Mouse (Mus musculus) left cerebral cortex, postnatal 14 days (tissue): ENCODE measurements around the gene 4930451I11Rik. TPM values are rescaled to one million over a fixed set of nuclear protein-coding genes. Genes with fewer than 3 reads are reported as not detected.

Experiments
- DNase-seq, 2 experiments: peaks; one replicate each; pipeline ENCODE4 v3.0.0; 2021 to 2022; ENCODE audit warnings: low spot score in 2 of 2, mixed read lengths in 1 of 2
- intact Hi-C: fragments of 180-260 bp; cut with DNase I; formaldehyde crosslinking; loops from one replicate; pipeline ENCODE4 v1.15.1; 2025
- long read RNA-seq, 2 experiments: library from polyadenylated mRNA; stranded (forward); transcript quantifications; one replicate each; pipeline ENCODE4 v2.0.0; 2021
- total RNA-seq, 2 experiments: library from RNA; stranded (reverse); gene quantifications; 2 replicates each; pipeline ENCODE4 v1.2.3; 2021

4930451I11Rik gene
- total RNA-seq: not detected
- long read RNA-seq, experiment 1: 0 reads
- long read RNA-seq, experiment 2, partial matches to known transcripts: 0 of 1 reads
- long read RNA-seq, experiment 2, other reads (novel, unspliced or antisense): 1 of 1 reads

DNA sequence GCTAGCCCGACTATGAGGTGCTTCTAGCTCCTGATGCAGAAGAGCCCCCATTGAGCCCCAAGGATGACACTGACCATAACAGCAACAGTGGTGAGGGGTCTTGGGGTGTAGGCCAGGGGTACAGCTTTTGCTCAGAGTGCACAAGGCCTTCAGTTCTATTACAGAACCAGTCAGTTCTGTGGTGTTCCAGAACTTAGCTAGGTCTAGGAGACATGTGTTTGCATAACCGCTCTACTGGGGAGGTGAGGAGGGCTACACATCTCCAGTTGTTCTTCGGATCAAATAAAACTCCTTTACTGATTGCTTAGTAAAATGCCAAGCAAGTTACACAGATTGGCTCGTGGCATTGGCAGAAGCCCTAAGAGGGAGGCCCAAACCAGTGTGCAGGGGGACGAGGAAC lies at the start of gene 4930451I11Rik:
Gene 4930451I11Rik (minus strand): TSS at position 101 of the 400 bp plus-strand sequence.
- no peak for DNase-seq
- intact Hi-C loops: no loop called here

DNA sequence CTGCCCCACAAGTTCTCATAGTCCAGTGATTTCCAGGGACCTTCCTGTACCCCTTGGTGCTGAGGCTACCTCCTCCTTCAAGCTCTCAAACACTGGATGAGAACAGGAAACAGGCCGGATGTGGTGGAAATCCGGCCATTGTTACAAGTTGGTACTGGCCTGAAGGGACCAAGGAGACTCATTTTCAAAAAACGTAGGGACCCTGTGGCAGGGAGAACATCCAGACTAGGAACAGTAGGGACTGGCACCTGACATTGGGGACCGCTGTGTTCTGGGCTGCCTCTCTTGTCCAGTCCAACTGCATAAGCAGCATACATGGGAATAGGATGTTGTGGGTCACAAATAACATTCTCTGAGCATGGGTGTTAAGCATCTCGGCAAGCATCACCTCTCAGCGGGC lies 49.6 kb upstream of the 4930451I11Rik start:
- no peak for DNase-seq
- intact Hi-C loops: loop anchor here (5.0 kb wide), 3 partner anchors 46 to 146 kb away; partner anchors contain the start of genes Kctd13, Maz and Sez6l2

DNA sequence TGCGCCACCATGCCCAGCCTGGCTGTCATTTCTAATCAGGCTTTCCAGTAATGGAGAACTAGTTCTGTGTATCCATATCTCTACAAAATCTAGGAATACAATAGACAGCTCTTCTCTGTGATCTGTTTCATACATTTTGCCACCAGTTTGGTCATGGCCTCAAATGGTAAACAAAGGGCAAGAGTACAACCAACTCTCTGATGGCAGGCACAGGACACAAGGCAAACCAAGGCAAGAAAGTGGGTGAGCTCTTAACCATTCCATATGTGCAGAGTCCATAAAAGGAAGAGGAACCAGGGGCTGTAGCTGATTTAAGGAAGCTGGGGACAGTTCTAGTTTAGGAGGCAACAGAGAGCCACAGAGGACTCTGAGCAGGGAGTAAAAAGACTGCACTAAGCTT lies 45.8 kb upstream of the 4930451I11Rik start:
- intact Hi-C loops: no loop called here
- DNase-seq: no peak

DNA sequence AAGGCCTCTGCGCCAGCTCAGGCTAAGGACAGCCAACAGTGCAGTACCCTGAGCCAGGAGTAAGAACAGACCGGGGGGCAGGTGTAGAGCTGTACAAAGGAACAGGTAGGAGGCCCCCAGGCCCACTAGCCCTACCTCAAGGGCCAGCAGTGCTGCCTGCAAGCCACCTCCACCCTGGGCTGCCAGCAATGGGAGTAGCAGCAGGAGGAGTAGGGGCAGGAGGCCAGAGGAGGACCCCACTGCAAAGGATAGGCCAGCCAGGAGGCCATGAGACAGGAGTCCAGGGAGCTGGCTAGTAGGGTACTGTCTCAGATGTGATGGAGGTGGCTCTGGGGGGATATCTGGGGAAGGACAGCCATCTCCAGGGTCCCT lies 39.1 kb upstream of the 4930451I11Rik start:
- intact Hi-C loops: no loop called here
- no peak for DNase-seq

GRCm38 (mm10) chr7:126869780-126870519 lies 38.5 kb upstream of the 4930451I11Rik start:
- intact Hi-C loops: no loop called here
- no peak for DNase-seq

DNA sequence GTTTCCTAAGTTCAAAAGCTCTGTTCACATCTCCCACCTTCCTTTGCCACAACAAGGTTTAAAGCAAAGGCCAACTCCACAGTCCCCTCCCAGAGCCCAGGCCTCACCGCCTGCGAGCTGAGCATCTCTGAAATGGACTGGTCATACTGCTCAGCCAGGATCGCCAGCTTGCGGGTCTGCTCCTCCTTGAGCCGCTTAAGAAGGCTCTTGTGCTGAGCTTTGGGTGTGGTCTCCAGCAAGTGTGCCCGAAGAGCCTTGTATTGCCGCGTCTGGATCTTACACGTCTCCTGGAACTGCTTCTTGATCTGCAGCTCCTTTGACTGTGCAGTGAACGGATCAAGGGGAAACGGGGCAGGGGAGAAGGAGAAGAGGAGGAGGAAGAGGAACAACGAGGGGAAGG lies 36.6 kb upstream of the 4930451I11Rik start:
- no peak for DNase-seq

DNA sequence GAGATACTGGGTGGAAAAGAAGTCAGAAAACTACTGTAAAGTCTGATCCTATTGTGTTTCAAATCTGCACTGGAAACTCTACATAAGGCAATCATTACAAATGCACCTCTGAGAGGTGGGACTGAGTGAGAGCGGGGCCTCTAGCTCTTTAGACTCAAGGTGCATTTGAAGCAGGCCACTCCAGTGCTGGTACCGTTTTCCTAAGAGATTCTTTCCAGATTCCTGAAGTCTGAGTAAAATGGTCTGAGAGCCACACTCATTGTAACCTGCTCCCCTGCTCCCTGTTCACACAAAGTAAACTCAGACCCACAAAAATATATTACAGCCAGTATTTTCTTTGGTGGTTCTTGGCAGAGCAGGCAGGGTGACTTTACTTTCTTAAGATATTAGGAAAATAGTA lies 36.1 kb upstream of the 4930451I11Rik start:
- DNase-seq: no peak

More for the DNA sequence above, 36.6 kb upstream of the 4930451I11Rik start:
- intact Hi-C loops: no loop called here

GRCm38 (mm10) chr7:126863791-126864190 lies 32.4 kb upstream of the 4930451I11Rik start:
- intact Hi-C loops: no loop called here

More for the DNA sequence above, 36.1 kb upstream of the 4930451I11Rik start:
- intact Hi-C loops: no loop called here

GRCm38 (mm10) chr7:126862147-126862784 lies 30.8 kb upstream of the 4930451I11Rik start, which contains the start of gene Ino80e:
TSS of gene Ino80e (minus strand) at chr7:126862377.
- intact Hi-C loops: no loop called here
- peak; percentile 96 to 97 for DNase-seq

More at GRCm38 (mm10) chr7:126863791-126864190, 32.4 kb upstream of the 4930451I11Rik start:
- DNase-seq: no peak

GRCm38 (mm10) chr7:126861429-126862130 lies 30.1 kb upstream of the 4930451I11Rik start, which contains the start of gene Hirip3:
TSS of gene Hirip3 (plus strand) at chr7:126861972.
- peak; percentile 92 to 93 for DNase-seq
- intact Hi-C loops: no loop called here

DNA sequence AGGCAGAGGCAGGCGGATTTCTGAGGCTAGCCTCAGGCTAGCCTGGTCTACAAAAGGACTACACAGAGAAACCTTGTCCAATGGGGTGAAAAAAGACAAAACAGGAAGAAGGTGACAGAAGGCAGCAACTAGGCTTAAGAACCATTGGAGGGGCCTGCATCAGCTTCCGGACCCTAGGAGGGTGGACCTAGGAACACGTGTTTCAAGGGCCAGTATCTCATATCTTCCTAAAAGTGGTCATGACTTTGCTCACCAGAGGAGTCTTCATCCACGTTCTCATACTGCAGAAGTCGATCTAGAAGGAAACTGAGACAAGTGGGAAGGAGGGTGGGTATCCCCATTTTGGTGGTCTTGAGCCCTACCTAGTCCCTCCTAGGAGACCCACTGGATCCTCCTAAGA lies 29.5 kb upstream of the 4930451I11Rik start:
- no peak for DNase-seq
- intact Hi-C loops: no loop called here

GRCm38 (mm10) chr7:126856741-126857420 lies 25.4 kb upstream of the 4930451I11Rik start:
- intact Hi-C loops: no loop called here
- DNase-seq: no peak

- intact Hi-C loops: no loop called here
- no peak for DNase-seq
Observed at GRCm38 (mm10) chr7:126855641-126856040, 24.2 kb upstream of the 4930451I11Rik start.

GRCm38 (mm10) chr7:126853454-126853853 lies 22.0 kb upstream of the 4930451I11Rik start:
- intact Hi-C loops: no loop called here
- no peak for DNase-seq

GRCm38 (mm10) chr7:126851192-126851591 lies 19.8 kb upstream of the 4930451I11Rik start:
- intact Hi-C loops: no loop called here
- DNase-seq: no peak

- intact Hi-C loops: no loop called here
- no peak for DNase-seq
Observed at GRCm38 (mm10) chr7:126850161-126850560, 18.7 kb upstream of the 4930451I11Rik start.

- DNase-seq: peak; percentile 59 to 70
Observed at GRCm38 (mm10) chr7:126848794-126849193, 17.4 kb upstream of the 4930451I11Rik start.

GRCm38 (mm10) chr7:126847421-126848398 lies 16.3 kb upstream of the 4930451I11Rik start:
- no peak for DNase-seq
- intact Hi-C loops: no loop called here

More at GRCm38 (mm10) chr7:126848794-126849193, 17.4 kb upstream of the 4930451I11Rik start:
- intact Hi-C loops: no loop called here
